Mouse (Mus musculus) gastrocnemius, postnatal 25 days (tissue): ENCODE results near the gene Fbxo46. TPM values are rescaled to one million over a fixed set of nuclear protein-coding genes. Genes with fewer than 3 reads are reported as not detected.

ENCODE experiments used
- DNase-seq: peaks from one replicate; pipeline ENCODE4 v3.0.0; 2022
- total RNA-seq, 2 experiments: library from RNA; stranded (reverse); gene quantifications; 1 replicate in 1 of 2; 2 replicates in 1 of 2; pipeline ENCODE4 v1.2.3; 2021

Gene Fbxo46
- total RNA-seq, 2 experiments from 2014 or later = 2.9 TPM

DNA sequence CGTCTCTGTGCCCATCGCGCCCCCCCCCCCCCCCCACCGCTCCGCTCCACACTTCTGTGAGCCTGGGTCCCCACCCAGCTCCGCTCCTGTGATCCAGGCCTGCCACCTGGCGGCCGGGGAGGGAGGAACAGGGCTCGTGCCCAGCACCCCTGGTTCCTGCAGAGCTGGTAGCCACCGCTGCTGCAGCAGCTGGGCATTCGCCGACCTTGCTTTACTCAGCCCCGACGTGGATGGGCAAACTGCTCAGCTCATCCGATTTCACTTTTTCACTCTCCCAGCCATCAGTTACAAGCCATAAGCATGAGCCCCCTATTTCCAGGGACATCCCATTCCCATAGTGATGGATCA, 26.5 kb upstream of the Fbxo46 start:
- peak; percentile 85 for DNase-seq

DNA sequence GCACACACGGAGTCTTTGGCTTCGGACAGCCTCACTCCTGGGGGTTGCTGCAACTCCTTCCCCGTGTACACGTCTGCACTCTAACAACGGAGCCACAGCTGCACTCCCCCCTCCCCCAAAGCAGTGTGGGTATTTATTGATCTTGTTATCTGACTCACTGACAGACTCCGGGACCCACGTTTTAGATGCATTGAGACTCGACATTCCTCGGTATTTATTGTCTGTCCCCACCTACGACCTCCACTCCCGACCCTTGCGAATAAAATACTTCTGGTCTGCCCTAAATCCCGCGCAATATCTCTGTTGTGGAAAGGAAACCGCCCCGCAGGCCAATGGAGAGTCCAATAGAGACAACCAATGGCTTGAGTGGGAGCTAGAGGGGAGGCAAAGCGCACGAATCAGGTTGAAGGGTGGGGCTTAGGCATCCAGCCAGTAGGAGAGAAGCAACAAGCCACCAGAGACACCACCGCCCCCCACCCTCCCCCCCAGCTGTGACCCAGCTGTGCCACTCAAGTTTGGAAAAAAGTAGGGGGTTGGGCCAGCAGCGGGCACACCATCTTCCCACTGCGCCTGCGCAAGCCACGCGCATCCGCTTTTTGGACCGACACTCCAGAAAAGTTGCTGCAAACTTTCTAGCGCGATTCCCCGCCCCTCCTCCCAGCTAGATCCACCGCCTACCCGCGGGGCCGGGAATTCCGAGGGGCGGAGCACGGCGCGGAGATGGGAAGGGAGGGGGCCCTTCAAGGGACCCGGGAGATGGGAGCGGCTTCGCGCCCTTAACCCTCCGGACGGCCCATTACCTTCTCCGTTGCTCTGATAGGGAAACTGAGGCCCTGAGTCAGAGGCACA, 25.9 kb upstream of the Fbxo46 start:
- peak; percentile 96 for DNase-seq

DNA sequence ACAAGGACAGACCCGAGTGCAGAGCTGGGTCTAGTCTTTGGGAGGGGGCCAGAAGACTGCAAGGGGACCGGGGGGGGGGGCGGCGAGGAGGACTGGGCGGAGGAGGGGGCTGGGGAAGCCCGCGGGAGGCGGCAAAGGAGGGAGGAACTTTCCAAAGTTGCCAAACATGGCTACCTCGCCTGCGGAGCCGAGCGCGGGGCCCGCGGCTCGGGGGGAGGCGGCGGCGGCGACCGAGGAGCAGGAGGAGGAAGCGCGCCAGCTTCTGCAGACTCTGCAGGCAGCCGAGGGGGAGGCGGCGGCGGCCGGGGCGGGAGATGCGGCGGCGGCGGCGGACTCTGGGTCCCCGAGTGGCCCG, 25.2 kb upstream of the Fbxo46 start, which contains the start of gene Six5:
TSS of gene Six5 (plus strand) at position 124 of the 355 bp plus-strand sequence.
- no peak for DNase-seq

DNA sequence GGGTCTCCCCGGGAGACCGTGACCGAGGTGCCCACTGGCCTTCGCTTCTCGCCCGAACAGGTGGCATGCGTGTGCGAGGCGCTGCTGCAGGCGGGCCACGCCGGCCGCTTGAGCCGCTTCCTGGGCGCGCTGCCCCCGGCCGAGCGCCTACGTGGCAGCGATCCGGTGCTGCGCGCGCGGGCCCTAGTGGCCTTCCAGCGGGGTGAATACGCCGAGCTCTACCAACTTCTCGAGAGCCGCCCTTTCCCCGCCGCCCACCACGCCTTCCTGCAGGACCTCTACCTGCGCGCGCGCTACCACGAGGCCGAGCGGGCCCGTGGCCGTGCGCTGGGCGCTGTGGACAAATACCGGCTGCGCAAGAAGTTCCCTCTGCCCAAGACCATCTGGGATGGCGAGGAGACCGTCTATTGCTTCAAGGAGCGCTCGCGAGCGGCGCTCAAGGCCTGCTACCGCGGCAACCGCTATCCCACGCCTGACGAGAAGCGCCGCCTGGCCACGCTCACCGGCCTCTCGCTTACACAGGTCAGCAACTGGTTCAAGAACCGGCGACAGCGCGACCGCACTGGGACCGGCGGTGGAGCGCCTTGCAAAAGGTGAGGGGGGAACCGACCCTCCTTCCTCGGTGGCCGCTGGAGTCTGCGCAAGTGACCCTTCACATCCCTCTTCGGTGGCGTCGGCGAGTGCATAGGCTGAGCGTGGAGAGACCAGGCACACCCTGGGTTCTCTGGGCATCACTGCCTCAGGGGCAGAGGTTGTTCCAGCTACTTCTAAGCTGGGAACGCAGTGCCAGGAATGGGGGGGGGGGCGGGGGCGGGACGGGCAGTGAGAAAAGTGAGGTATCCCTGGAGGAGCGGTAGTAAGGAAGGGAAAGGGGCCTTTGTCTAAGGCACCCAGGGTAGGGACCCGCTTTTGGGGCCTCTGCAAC, 24.6 kb upstream of the Fbxo46 start:
- DNase-seq = peak; percentile 69

DNA sequence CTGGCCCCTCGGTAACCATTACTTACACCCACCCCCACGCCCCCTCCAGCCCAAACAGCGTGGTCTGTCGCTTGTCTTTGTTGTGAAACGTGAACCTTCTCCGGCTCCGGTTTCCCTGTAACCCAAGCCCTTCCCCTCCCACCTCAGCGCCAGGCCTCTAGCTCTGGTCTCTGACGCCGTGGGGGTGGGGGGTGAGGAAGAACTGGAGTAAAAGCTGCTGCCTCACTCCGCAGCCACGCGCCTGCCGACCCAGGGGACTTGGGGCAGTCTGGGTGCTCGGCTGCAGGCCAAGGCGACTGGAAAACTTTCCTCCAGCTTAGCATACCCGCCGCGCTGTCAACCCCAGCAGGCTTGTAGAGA, 23.9 kb upstream of the Fbxo46 start:
- peak; percentile 66 for DNase-seq

DNA sequence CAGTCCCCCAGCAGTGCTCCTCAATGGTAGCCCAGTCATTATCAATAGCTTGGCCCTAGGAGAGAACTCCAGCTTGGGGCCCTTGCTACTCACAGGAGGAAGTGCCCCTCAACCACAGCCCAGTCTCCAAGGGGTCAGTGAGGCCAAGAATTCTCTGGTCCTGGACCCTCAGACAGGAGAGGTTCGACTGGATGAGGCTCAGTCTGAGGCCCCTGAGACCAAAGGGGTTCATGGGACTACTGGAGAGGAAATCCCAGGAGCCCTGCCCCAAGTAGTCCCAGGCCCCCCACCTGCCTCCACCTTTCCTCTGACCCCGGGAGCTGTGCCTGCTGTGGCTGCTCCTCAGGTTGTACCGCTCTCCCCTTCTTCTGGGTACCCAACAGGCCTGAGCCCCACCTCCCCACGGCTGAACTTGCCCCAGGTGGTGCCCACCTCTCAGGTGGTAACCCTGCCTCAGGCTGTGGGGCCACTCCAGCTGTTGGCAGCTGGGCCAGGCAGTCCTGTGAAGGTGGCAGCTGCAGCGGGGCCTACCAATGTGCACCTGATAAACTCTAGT, 23.2 kb upstream of the Fbxo46 start:
- DNase-seq = no peak

DNA sequence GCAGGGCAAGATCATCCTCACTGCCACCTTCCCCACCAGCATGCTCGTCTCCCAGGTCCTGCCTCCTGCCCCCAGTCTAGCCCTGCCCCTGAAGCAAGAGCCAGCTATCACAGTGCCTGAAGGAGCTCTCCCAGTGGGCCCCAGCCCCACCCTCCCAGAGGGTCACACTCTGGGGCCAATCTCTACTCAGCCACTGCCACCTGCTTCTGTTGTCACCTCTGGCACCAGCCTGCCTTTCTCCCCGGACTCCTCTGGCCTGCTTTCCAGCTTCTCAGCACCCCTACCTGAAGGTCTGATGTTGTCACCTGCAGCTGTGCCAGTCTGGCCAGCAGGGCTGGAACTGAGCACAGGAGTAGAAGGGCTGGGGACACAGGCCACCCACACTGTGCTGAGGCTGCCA, 22.4 kb upstream of the Fbxo46 start:
- DNase-seq = no peak

DNA sequence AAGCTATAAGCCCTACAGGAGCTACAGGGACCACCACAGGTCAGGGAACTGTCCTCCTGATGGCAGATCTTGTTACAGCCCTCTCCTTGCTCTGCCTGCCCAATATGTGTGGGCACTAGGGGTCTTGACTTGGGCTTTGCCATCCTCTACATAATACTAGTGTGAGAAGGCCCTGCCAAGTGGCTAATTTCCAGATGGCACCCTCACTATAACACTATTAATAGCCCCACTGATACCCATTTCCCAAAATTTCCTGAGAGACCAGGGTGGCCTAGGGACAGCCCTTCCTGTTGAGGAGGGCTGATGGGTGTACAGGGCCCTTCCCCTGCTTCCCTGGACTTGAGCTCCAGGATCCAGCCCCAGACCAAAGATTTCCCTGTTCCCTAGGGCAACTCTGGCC, 21.8 kb upstream of the Fbxo46 start:
- DNase-seq = no peak

DNA sequence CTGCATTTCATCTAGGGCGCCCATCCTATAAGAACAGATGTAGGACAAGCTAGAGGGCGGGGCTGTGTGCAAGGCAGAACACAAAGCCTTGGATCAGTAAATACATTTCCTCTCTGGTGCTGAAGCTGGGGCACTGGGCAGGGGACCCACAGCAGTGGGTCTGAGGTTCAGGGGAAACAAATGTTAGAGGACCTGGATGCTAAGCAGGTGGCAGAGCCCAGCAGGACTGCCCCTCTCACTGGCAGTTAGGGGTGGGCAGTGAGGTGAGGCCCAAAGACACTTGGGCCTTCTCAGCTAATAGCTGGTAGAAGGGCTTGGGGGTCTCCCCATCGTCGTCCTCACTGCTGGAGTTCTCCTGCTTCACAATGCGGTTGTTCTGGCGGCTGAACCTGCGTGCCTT, 20.8 kb upstream of the Fbxo46 start:
- no peak for DNase-seq

DNA sequence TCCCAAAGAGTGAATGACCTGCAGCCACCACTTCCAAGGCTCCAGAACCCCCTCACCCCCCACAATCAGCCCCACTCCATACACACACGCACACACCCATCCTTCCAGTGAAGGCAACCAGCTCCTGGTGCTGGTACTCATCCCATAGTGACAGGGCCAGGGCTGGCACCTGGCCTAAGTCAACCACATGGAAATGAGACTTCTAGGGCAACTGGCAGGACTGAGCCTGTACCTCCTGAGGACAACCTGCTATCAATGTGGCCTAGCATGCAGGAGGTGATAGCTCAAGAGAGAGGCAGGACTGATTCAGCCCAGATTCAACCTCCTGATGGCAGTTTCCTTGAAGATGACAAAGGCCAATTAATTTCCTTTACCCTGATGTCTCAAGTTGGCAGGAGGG, 19.4 kb upstream of the Fbxo46 start:
- peak; percentile 4 for DNase-seq

DNA sequence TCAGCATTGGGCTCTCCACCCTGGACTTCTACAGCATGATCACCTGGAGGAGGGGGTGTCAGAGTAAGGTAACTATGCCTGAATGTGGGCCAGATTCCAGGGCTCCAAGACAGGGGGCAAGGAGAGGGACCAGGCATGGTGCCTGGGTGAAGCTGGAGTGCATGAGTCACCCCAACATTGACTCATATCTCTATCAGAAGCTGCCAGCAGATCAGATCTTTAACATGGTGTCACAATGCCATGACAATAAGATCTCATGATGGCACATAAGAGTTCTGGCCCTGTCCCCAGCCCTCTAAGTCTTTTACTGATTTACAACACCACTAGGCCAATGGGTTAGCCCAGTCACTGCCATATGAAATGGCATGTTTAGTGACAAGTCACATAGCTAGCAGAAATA, 15.9 kb upstream of the Fbxo46 start:
- no peak for DNase-seq

DNA sequence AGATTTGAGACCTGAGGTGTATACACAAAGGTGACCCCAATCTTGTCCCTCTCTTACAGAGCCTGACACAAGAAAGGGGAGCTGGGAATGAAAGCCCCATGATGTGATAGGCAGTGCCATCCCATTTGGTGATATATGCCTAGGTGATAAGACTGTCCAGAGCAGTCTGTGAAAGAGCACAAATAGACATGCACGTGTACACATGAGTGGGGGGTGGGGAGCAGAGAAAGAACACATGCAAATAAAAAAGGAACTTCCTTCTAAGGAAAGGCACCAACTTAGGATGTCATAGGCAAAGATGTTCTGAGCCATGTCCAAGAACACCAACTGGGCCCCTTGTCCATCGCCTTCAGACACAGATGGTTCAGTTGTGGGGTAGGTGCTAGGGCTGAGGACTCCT, 15.2 kb upstream of the Fbxo46 start:
- DNase-seq = no peak

DNA sequence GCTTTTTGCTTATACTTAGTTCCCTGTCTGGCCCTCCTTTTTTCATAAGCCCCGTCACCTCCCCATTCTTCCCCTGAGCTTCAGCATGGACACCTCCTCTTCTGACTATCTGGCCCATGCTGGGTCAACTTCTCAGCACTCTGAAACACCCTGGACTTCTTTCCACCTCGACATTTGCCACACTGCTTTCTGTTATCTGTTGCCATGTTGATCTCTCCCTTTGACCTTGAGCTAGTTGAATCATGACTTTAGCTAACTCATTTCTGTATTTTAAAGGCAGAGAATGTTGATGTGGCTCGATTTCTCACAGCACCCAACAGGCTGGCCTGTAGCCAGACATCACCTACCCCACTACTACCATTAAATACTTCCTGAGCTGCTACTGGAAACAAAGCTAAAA, 12.2 kb upstream of the Fbxo46 start:
- no peak for DNase-seq

DNA sequence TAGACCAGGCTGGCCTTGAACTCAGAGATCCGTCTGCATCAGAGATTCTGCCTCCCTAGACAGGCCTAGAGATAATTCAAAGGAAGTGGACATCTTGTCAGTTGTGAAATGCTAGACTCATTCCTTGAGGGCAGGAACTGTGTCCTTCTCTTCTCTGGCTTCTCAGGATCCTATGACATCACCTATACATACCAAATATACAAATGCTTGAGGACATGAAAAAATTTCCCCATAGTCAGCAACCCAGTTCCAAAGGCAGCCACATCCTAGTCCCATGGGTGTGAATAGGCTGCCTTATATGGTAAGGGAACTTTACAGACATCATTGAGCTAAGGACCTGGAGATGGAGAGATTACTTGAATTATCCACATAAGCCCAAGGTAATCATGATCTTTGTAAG, 10.1 kb upstream of the Fbxo46 start:
- DNase-seq = no peak

DNA sequence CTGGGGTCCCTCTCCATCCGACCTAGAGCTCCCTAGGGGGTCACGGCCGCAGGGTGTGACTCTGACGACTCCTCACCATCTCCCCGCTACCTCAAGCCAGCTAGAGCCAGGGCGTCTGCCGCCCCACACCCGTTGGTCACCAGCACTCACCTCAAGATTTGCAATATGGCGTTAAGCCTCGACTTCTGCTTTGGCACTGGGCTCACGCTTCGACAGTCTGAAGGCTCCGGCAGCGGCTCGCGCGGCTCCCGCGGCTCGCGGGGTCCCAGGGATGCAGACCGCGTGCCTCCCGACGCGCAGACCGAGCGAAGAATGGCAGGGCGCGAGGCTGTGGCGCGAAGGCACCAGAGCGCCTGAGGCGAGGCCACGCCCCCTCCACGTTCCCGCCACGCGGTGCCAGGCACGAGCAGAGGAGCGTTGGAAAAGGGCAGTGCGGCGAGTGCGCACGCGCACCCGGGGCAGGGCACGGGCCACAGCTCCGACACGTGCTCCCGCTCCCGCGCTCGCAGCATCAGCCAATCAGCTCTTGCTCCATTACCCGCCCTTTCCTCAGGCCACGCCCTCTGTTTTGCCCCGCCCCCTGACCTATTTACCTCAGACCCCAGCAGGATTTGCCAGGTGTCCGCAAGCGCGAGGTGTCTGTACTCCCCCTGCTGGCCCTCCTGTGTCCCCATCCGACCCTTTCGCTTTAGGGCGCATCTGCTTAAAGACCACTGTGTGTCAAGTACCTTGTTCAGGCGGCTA, 1.5 kb upstream of the Fbxo46 start, which contains the start of gene Gm4969:
TSS of gene Gm4969 (minus strand) at position 341 of the 744 bp plus-strand sequence.
- DNase-seq = peak; percentile 56

DNA sequence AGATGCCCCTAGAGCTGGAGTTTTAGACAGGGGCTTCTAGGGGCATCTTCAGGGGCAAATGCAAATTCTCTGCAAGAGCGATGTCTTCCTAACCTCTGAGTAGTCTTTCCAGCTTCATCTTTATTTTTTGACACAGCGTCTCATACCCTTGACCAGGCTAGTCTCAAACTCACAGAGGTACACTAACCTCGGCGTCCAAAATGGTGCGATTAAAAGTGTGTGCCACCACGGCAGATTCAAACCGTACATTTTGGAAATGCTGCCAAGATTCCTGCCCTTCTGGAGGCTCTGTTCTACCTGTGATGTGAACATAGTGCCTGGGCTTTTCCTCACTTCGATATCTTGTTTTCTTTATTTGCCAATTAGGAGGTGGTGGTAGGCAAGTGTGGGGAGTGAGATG, 576 bp upstream of the Fbxo46 start:
- no peak for DNase-seq

DNA sequence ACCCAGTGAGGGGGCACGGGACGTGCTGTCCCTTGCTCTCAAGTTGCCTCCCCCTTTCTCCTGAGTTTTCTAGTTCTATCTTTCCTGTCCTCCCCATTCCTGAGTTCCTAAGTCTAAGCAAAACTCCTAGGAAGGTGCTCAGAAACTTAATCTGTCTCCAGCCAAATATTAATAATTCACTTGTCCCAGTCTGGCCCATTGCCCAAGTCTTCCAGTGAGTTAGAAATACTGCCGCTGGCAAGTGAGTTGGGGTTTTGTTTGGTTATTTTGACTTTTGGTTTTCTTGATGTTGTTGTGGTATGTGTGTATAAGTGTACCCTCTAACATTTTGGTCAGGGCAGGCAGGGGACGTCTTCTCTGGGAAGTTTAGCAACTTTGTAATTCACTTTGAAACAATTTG, 2.0 kb downstream of the Fbxo46 start:
- DNase-seq = no peak

DNA sequence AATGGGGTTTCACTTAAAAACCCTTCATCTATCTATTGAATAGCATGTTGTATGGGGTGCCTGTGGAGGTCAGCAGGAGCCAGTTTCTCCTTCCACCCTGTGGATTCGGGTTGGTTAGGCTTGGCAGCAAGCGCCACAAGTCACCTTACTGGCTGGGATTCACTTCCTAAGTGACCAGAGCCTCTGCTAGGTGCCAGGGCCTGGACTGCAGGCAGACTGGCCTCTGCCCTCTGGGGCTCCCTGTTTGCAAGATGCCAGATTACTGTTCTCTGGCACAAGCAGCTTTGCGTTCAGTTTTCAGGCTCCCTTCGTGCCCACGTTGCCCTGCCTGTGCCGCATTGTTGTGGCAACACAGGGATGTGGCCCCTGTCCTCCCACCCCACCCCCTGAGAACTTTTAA, 5.1 kb downstream of the Fbxo46 start:
- DNase-seq = no peak

DNA sequence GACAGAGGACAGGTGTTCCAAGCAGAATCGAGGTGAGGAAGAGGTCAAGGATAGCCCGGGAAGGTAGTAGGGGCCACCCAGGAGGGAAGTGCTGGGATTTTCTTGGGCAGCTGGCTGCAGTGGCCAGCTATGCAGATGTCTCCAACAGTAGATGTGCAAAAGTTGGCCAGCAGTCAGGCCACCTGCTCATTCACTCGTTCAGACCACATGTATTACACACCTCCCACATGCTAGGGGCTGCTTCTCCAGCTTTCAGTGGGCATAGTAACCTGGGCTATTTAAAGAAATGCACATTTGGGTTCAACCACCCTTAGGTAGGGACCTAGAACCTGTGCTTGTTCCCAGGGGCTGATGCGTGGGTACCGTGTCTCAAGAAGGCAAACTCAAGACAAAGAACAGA, 8.1 kb downstream of the Fbxo46 start:
- no peak for DNase-seq

DNA sequence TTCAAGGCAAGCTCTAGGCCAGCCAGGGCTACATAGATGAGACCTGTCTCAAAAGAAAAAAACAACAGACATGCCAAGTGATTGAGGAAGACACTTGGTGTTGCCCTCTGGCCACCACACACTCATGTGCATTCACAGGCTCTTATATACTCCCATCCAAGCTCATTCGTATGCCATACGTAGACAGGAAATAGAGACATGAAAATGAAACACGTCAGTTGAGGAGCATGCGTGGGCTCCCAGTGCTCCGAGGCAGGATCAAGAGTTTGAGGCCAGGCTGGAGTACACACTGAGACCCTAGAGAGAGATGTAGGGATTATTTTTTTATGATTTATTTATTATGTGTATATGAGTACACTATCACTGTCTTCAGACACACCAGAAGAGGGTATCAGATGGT, 9.7 kb downstream of the Fbxo46 start:
- DNase-seq = no peak

DNA sequence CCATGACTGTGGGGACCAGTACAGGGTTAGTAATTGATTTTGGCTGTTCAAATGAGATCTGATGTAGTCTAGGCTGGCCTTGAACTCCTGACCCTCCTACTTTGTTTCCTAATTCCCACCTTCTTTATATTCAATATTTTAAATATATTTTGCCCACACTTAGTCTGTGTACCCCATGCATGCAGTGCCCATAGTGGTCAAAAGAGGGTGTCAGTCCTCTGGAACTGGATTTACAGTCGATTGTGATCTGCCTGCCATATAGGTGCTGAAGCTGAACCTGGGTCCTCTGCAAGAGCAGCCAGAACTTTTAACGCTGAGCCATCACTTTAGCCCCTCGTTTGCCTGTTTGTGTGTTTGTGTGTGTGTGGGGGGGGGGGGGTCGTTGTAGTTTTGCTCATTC, 11.0 kb downstream of the Fbxo46 start:
- no peak for DNase-seq

DNA sequence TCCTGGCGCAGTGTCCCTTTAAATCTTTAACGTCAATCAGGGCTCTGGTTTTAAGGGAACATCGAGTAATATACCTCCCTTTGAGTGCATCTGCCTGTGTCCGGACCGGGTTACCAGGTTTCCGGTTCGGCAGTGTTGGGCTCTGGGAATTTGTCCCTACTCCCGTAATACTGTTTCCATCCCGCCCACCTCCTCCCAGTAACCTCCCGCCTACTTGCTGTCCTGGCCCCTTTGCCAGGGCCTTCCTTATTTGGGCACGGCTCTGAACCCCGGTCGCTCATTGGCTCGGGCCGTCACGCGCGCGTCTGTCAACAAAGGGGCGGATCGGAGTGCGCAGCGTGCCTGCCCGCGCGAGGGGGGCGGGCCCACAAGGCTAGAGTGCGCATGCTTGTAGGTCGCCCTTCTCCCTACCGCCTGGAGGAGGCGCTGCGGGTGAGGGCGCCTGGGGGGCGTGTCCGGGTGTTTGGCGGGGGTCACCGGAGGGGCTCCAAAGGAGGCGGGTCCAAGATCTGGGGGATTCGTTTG, 11.7 kb downstream of the Fbxo46 start:
- peak; percentile 99 for DNase-seq
